Mouse (Mus musculus) effector memory CD4-positive, alpha-beta T cell, adult 7 months (primary cell): ENCODE data around the gene 9230110F15Rik. TPM values are rescaled to one million over a fixed set of nuclear protein-coding genes. Genes with fewer than 3 reads are reported as not detected.

ENCODE experiments used
- polyA plus RNA-seq: library from polyadenylated mRNA; unstranded; fragments of 100-300 nt; shearing (Covaris generic); gene quantifications from one replicate; pipeline ENCODE4 v1.2.1, GENCODE M21; 2017

The 9230110F15Rik gene
- not detected for polyA plus RNA-seq

GRCm38 (mm10) chr9:35844050-35844449, at the start of gene 9230110F15Rik:
Gene 9230110F15Rik (minus strand): TSS chr9:35844150.

GRCm38 (mm10) chr9:35790001-35790400, 53.9 kb downstream of the 9230110F15Rik start, which contains the start of the genes Gm27235 and D730048I06Rik:
Gene Gm27235 (minus strand): TSS chr9:35790101.
Gene D730048I06Rik (minus strand): TSS chr9:35790112.

Other genes with a start within 250 kb of the 9230110F15Rik start
- not detected for gene Pate4, start 232.2 kb downstream of the 9230110F15Rik start, polyA plus RNA-seq
- gene Pate3, start 195.9 kb downstream of the 9230110F15Rik start, polyA plus RNA-seq, result not detected
- gene Pate1, start 156.8 kb downstream of the 9230110F15Rik start, polyA plus RNA-seq, result 0.83 TPM
- gene Gm17677, start 103.1 kb downstream of the 9230110F15Rik start, polyA plus RNA-seq, result not detected
- not detected for gene Gm17727, start 66.0 kb downstream of the 9230110F15Rik start, polyA plus RNA-seq
- gene Gm27235, start 54.0 kb downstream of the 9230110F15Rik start, polyA plus RNA-seq, result not detected
- gene D730048I06Rik, start 54.0 kb downstream of the 9230110F15Rik start, polyA plus RNA-seq, result not detected
- not detected for gene 9230113P08Rik, start 64.3 kb upstream of the 9230110F15Rik start, polyA plus RNA-seq